Mouse (Mus musculus) 3134 (cell line): ENCODE measurements at regions not wholly inside any gene's neighbourhood (a gene's known extent, or its start where the extent isn't known, plus 50 kb on each side); places are given as distances from the start of the nearest gene placed in this dataset.

Source experiments
- DNase-seq: peaks from one replicate; pipeline ENCODE4 v3.0.0-alpha.2; 2011; ENCODE audit warnings: low spot score; ENCODE audit not compliant: insufficient read length; ENCODE audit errors: extremely low read depth

DNA sequence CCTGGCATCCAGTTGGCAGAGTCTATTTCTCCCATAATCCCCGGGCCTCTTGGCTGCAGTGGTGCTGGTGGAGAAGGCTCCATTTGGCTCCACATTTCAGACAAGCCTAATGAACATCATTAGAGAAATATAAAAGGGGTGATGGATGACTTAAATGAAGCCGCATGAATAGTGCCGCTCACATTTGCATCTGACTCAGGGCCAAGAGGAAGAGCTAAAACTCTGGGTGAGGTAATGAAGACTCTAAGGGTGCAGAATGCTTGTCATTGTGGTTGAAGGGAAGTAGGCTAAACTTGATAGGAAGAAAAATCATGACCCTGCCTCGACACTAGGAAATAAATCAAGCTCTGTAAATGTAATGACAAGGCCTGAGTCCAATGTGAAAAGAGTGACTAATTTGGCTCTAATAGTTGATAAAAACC lies 298.3 kb upstream of the Gm21798 start:
- no peak for DNase-seq

GRCm38 (mm10) chr15:64520568-64520967 lies 296.9 kb upstream of the Gm21798 start:
- no peak for DNase-seq

GRCm38 (mm10) chr15:64532260-64533120 lies 285.0 kb upstream of the Gm21798 start:
- DNase-seq, result peak; percentile 26

DNA sequence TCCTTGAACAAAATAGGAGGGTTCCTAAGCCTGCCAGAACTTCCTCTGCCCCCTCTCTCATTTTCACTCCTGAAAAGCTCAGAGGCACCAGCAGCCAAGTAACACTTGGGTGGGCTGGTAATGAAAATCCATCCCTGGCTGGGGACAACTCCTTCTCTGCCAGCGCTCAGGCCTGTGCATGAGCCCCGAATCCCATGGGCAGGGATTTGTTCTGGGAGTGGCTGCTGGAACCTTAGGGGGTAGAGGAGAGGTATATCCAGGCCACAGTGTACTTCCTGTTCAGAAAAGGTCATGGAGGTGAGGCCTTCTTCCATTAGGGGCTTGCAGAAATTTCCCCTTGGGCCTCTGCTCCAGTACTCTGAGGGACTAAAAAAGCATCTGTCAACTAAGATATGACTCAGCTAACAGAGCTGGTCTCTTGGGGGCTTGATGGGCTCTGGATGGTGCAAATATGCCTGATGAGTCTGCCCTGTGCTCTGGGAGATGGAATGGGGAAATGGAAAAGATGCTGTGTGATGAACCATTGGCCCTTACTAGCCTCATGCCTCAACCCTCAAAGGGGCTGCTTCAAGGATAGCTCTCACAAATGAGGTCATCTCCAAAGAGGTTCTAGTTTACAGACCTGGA lies 284.2 kb upstream of the Gm21798 start:
- no peak for DNase-seq

DNA sequence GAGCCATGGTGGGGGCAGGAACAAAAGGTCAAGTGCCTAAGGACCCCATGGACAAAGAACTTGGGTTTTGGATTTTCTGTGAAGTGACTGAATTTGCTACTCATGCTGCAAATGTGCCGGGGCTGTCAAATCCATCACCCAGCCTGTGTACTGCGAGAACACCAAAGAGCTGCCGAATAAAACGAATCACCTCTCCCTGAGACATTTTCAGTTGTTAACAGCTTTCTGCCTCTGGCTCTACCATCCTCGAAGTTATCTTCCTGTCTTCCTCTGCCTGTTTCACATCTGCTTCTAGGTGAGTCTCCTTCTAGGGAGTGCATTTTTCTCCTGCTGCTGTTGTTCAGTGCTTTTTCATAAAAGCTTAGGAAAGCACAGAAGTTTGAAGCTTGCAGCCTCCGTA lies 283.3 kb upstream of the Gm21798 start:
- DNase-seq, result no peak

DNA sequence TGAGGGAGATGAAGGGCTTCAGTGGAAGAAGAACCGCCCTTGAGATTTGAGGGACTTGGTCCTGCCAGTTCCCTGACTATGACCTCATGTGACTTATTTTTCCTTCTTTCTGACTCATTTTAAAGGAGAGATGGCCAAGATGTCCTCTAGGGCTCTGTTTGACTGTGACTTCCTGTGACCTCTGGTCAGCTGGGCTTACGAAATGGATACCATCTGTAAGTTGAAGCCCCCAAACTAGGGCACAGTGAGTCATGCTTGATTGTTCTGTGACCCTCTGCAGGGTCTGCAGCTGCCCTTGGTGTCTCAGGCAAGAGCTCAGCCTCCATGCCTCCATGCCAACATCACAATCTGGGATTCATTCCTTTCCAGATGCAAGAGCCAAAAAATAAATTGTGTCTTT lies 282.3 kb upstream of the Gm21798 start:
- peak; percentile 25 for DNase-seq

DNA sequence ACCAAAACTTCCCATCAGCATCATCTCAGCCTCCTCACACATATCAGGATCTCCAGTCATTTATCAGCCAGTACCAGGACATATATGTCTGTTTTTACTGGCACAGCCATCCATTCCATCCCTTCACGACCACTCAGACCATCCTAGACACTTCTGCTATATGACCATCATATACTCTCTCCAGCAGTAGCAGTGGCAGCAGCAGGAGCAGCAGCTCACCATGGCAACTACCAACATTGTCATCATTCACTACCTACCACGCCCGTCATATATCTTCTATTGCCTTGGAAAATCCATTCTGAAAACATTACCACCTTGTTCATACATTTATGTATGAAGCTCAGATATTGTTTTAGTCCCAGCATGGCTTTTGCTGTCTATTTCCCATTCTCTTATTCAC lies 276.1 kb upstream of the Gm21798 start:
- DNase-seq, result no peak

- DNase-seq, result no peak
Observed at GRCm38 (mm10) chr15:64542250-64542901, 275.1 kb upstream of the Gm21798 start.

DNA sequence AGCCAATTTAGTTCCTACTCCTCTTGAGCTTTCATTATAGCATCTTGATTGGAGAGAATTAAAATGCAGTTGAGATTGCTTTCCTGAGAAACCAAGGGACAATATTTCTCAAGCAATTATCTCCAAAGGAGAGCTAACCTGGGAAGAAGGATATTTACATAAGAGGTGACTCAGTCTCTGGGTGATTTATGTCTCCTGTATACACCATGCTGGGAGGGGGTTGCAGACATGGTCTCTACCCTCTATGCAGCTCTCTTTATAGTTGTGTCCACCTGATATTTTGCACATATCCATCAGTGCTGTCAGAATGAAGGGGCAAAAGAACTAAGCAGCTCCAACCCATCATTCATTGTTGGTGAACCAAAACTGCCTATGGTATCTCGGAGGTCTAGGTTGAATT lies 274.6 kb upstream of the Gm21798 start:
- no peak for DNase-seq

DNA sequence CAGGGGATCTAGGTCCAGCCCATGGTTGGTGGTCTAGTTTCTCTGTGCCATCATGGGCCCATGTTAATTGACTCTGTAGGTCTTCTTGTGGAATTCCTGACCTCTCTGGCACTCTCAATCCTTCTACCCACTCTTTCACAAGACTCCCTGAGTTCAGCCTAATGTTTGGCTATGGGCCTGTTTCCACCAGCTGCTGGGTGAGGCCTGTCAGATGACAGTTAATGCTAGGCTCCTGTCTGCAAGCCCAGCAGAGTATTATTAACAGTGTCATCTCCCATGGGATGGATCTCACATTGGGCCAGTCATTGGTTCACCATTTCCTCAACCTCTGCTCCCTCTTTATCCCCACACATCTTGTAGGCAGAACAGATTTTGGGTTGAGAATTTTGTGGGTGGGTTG lies 271.5 kb upstream of the Gm21798 start:
- DNase-seq, result no peak

DNA sequence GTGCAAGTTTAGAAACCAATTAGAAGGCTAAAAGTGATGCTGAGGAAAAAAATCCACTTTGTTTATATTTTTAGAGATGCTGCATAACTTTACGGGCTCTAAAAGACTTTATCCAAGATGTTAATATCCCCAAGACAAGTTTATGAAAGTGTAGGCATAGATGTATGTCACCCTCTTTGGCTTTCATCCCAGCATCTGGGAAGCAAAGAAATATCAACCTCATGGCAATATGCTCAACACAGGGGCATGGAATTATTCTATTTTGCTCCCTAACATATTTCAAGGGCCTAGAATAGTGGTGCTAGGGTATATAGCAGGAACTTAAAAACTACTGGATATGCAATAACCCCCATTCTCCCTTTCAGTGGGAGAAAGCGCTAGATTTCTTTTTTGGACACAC lies 260.0 kb upstream of the Gm21798 start:
- no peak for DNase-seq

DNA sequence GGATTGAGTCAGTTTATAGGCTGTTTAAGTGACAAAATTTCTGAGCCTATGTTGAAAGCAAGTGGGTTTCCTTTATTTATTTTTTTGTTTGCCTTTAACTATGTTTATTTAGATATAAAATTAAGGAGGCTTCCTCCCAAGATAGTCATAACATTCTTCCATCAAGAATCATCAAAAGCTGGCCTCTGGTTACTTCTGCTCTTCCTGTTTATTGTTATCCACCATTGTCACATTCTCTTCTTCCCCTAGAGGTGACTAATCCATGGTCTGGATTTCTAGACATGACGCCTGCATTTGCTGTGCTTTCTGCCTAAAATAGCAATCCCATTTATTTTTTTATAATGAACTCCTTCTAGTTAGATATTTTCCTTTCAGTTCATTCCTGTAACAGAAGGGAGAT lies 259.3 kb upstream of the Gm21798 start:
- peak; percentile 20 for DNase-seq

DNA sequence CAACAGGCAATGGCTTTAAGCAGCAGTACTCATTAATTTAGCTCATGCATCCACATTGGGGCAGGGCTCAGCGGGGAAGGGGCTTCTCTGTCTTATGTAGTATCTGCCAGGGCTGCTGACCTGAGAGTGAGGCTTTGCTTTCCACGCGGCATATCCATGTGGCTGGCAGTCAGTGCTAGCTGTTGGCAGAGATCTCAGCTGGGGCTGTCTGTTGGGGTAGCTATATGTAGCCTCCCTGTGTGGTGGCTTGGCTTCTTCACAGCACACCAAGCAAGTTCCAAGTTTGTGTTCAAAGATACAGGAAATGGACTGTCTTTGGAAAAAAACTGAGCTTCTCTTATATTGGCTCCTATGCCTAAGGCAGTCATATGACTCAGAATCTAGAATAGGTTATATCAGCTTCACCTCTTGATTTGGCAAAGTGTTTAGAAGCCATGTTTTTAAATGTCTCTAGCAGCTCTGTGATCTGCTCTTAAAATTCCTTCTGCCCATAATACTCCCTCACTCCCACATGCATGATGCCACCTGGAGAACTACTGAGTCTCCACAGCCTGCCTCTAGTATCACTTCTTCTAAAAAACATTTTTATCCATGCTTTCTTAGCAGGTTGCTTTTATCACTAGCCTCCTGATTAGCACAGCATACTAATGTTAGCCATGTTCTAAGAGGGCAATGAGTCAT lies 254.9 kb upstream of the Gm21798 start:
- no peak for DNase-seq

- DNase-seq, result no peak
Observed at GRCm38 (mm10) chr15:64564703-64565102, 252.8 kb upstream of the Gm21798 start.

GRCm38 (mm10) chr15:64576891-64577535 lies 240.5 kb upstream of the Gm21798 start:
- DNase-seq, result no peak

DNA sequence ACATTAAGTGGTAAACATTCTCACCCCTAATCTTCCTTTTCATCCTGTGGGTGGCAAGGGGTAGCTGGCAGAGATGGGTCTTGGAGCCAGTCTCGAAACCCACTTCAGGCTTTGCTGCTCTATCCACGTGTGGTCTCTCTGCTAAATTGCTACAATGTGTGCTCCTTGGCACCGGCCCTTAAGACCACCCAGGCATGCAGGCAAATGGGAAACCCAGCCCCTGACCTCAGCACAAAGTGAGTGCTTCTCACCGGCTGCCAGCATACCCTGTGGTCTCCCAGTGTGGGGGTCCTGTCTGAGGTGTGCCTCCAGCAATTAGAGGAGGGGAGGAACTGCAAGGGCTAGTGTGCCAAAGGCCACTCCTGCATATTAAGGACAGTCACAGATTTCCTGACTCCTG lies 238.5 kb upstream of the Gm21798 start:
- DNase-seq, result no peak

GRCm38 (mm10) chr15:64580481-64580880 lies 237.0 kb upstream of the Gm21798 start:
- DNase-seq, result no peak

GRCm38 (mm10) chr15:64581046-64581445 lies 236.4 kb upstream of the Gm21798 start:
- no peak for DNase-seq

DNA sequence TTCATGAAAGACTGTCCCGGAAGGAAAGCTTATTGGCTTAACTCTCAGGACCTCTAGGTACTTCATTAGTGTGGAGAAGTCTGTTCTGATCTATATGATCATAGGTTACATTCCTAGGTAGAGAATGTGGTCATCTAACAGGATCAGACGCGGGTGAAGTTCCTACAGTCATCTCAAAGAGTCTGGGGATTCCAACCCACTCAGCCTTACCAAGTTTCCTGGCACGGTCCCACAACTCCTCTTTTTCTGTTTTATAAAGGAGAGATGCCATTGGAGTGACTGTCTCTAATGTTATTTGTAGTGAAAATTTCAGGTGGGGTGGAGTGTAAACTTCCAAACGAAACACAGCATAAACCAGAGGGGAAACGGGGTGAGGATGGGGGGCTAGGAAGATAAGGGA lies 233.4 kb upstream of the Gm21798 start:
- no peak for DNase-seq

GRCm38 (mm10) chr15:64586776-64587175 lies 230.7 kb upstream of the Gm21798 start:
- DNase-seq, result no peak
